Mouse (Mus musculus): Measurements from ENCODE around the gene E2f2. TPM values are rescaled to one million over a fixed set of nuclear protein-coding genes. Genes with fewer than 3 reads are reported as not detected.

The E2f2 gene
- polyA plus RNA-seq, 1 experiment from 2014 or later: 0.91 TPM

- peak overlapping the region; percentile 24; the same call in 1 of the 2 replicates for H3K9ac ChIP-seq (ENCODE audit: low read length)
- no peak overlapping the region for H3K27ac ChIP-seq (replicated peaks)
- H3K36me3 ChIP-seq (ENCODE audit: control insufficient read depth, insufficient read depth, low read length): no peaks in the 10 kb centered on the region
- TF ChIP-seq CTCF (IDR thresholded peaks at IDR 0.05; ENCODE audit: low read depth) (no peak), EP300 (optimal IDR thresholded peaks at IDR 0.05) (no peak)
- no peaks in the 10 kb centered on the region for H3K27me3 ChIP-seq (ENCODE audit: control insufficient read depth, insufficient read depth, low read length)
- DNase-seq (ENCODE audit: low spot score) (no peak), ATAC-seq (ENCODE audit: low FRiP score, low TSS enrichment) (no peak)
- H3K9me3 ChIP-seq (ENCODE audit: control insufficient read depth, low read length): no peaks in the 10 kb centered on the region
- H3K4me3 ChIP-seq (ENCODE audit: low read depth, low read length): no peak overlapping the region
- peak overlapping the region; percentile 44; the same call in 1 of the 2 replicates for H3K4me2 ChIP-seq (replicated peaks; ENCODE audit: low read depth)
- peaks cover 8% of the 10 kb centered on the region; the same call in 1 of the 2 replicates for H3K4me1 ChIP-seq (replicated peaks; ENCODE audit: control insufficient read depth, insufficient read depth)
- WGBS: 91% methylated on average over 7 of the region's 7 CpGs
Observed at GRCm38 (mm10) chr4:136179456-136179855, 7.3 kb downstream of the E2f2 start.

GRCm38 (mm10) chr4:136179998-136180397, 7.8 kb downstream of the E2f2 start:
- Histone ChIP-seq H3K27me3 (ENCODE audit: control insufficient read depth, insufficient read depth, low read length) (no peaks in the 10 kb centered on the region), H3K4me2 (replicated peaks; ENCODE audit: low read depth) (peak overlapping the region; percentile 44), H3K36me3 (ENCODE audit: control insufficient read depth, insufficient read depth, low read length) (no peaks in the 10 kb centered on the region), H3K4me3 (ENCODE audit: low read depth, low read length) (peak overlapping the region; percentile 25), H3K9me3 (ENCODE audit: control insufficient read depth, low read length) (no peaks in the 10 kb centered on the region), H3K9ac (ENCODE audit: low read length) (peak overlapping the region; percentile 24; the same call in 1 of the 2 replicates), H3K4me1 (replicated peaks; ENCODE audit: control insufficient read depth, insufficient read depth) (peaks cover 8% of the 10 kb centered on the region; the same call in 1 of the 2 replicates), H3K27ac (replicated peaks) (peak overlapping the region; percentile 56; the same call in 1 of the 2 replicates)
- peak; percentile 41 for ATAC-seq (ENCODE audit: low FRiP score, low TSS enrichment)
- 21% methylated on average over 15 of the region's 15 CpGs for WGBS
- no peak for TF ChIP-seq EP300 (optimal IDR thresholded peaks at IDR 0.05)
- peak; percentile 83 for TF ChIP-seq CTCF (IDR thresholded peaks at IDR 0.05; ENCODE audit: low read depth)
- DNase-seq (ENCODE audit: low spot score): peak; percentile 88

GRCm38 (mm10) chr4:136180408-136181330, 8.5 kb downstream of the E2f2 start:
- DNase-seq (ENCODE audit: low spot score) (peak; percentile 69), ATAC-seq (ENCODE audit: low FRiP score, low TSS enrichment) (peak; percentile 65)
- Histone ChIP-seq H3K27me3 (ENCODE audit: control insufficient read depth, insufficient read depth, low read length) (no peaks in the 10 kb centered on the region), H3K27ac (replicated peaks) (peak overlapping the region; percentile 56; the same call in 1 of the 2 replicates), H3K9me3 (ENCODE audit: control insufficient read depth, low read length) (no peaks in the 10 kb centered on the region), H3K9ac (ENCODE audit: low read length) (peak overlapping the region; percentile 24; the same call in 1 of the 2 replicates), H3K4me2 (replicated peaks; ENCODE audit: low read depth) (peak overlapping the region; percentile 44), H3K36me3 (ENCODE audit: control insufficient read depth, insufficient read depth, low read length) (no peaks in the 10 kb centered on the region), H3K4me3 (ENCODE audit: low read depth, low read length) (peak overlapping the region; percentile 25), H3K4me1 (replicated peaks; ENCODE audit: control insufficient read depth, insufficient read depth) (peaks cover 8% of the 10 kb centered on the region; the same call in 1 of the 2 replicates)
- TF ChIP-seq CTCF (IDR thresholded peaks at IDR 0.05; ENCODE audit: low read depth) (no peak), EP300 (optimal IDR thresholded peaks at IDR 0.05) (no peak)
- WGBS: 34% methylated on average over 23 of the region's 23 CpGs

GRCm38 (mm10) chr4:136181367-136181766, 9.2 kb downstream of the E2f2 start:
- 26% methylated on average over 11 of the region's 12 CpGs for WGBS
- H3K4me3 ChIP-seq (ENCODE audit: low read depth, low read length): no peak overlapping the region
- DNase-seq (ENCODE audit: low spot score) (no peak), ATAC-seq (ENCODE audit: low FRiP score, low TSS enrichment) (no peak)
- H3K4me2 ChIP-seq (replicated peaks; ENCODE audit: low read depth): no peak overlapping the region
- no peaks in the 10 kb centered on the region for H3K9me3 ChIP-seq (ENCODE audit: control insufficient read depth, low read length)
- H3K27ac ChIP-seq (replicated peaks): no peak overlapping the region
- peaks cover 8% of the 10 kb centered on the region; the same call in 1 of the 2 replicates for H3K4me1 ChIP-seq (replicated peaks; ENCODE audit: control insufficient read depth, insufficient read depth)
- H3K27me3 ChIP-seq (ENCODE audit: control insufficient read depth, insufficient read depth, low read length): no peaks in the 10 kb centered on the region
- no peaks in the 10 kb centered on the region for H3K36me3 ChIP-seq (ENCODE audit: control insufficient read depth, insufficient read depth, low read length)
- H3K9ac ChIP-seq (ENCODE audit: low read length): no peak overlapping the region
- TF ChIP-seq EP300 (optimal IDR thresholded peaks at IDR 0.05) (no peak), CTCF (IDR thresholded peaks at IDR 0.05; ENCODE audit: low read depth) (peak; percentile 63)

GRCm38 (mm10) chr4:136185375-136185774, 13.2 kb downstream of the E2f2 start:
- ATAC-seq (ENCODE audit: low FRiP score, low TSS enrichment) (no peak; the same call in 1 of the 2 replicates), DNase-seq (ENCODE audit: low spot score) (no peak)
- H3K36me3 ChIP-seq (ENCODE audit: control insufficient read depth, insufficient read depth, low read length): no peaks in the 10 kb centered on the region
- no peaks in the 10 kb centered on the region for H3K27me3 ChIP-seq (ENCODE audit: control insufficient read depth, insufficient read depth, low read length)
- no peak overlapping the region for H3K27ac ChIP-seq (replicated peaks)
- no peak overlapping the region for H3K4me2 ChIP-seq (replicated peaks; ENCODE audit: low read depth)
- H3K9me3 ChIP-seq (ENCODE audit: control insufficient read depth, low read length): no peaks in the 10 kb centered on the region
- no peak overlapping the region for H3K9ac ChIP-seq (ENCODE audit: low read length)
- no peak for TF ChIP-seq CTCF (IDR thresholded peaks at IDR 0.05; ENCODE audit: low read depth)
- no peak for TF ChIP-seq EP300 (optimal IDR thresholded peaks at IDR 0.05)
- 0 out of 2 replicates have a peak, but pooled peaks cover 1% of the 10 kb centered on the region for H3K4me1 ChIP-seq (replicated peaks; ENCODE audit: control insufficient read depth, insufficient read depth)
- no peak overlapping the region for H3K4me3 ChIP-seq (ENCODE audit: low read depth, low read length)
- 47% methylated on average over 9 of the region's 9 CpGs for WGBS
